Mouse (Mus musculus): ENCODE measurements around the gene Olfr1368. TPM values are rescaled to one million over a fixed set of nuclear protein-coding genes. Genes with fewer than 3 reads are reported as not detected.

Olfr1368 gene
- polyA plus RNA-seq, 1 experiment from 2014 or later, result not detected

DNA sequence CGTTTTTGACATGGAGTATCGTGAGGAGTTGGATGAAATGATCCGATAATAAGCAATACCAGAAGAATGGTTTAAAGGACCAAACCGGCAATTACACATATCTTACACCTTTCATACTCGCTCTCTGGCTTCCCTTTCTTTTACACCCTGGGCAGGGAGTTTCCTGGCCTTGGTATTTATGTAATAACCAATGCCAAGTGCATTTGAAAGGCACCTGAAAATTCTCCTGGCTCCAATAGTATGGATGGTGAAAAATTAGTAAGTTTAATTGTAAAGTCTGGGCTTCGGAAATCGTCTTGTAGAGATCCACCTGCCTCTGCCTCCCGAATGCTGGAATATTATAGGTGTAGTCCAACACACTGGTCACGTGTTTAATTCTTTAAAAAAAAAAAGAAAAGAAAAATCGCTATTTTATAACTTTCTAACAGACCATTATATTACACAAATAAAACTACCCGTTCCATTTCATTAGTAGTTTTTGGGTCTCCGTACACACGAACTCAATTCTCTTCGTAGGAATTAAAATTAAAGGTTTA lies 23.5 kb upstream of the Olfr1368 start:
- 0 out of 2 replicates have a peak overlapping the region, but pooled peaks have one; percentile 57 for H3K27ac ChIP-seq
- no peaks in the 10 kb centered on the region for H3K9me3 ChIP-seq (replicated peaks; ENCODE audit: low read length)
- no peaks in the 10 kb centered on the region for H3K27me3 ChIP-seq (ENCODE audit: insufficient read depth, low read length)
- DNase-seq (ENCODE audit: low spot score) (no peak), ATAC-seq (replicated peaks; ENCODE audit: low FRiP score, low read depth) (no peak)
- WGBS, result 2% methylated on average over 14 of the region's 14 CpGs
- no peak for TF ChIP-seq CTCF (IDR thresholded peaks at IDR 0.05; ENCODE audit: low read depth)
- peak overlapping the region; percentile 5; the same call in 1 of the 2 replicates for H3K9ac ChIP-seq (ENCODE audit: low read depth, low read length)
- H3K4me1 ChIP-seq (replicated peaks; ENCODE audit: insufficient read depth, low read length), result peaks cover 5% of the 10 kb centered on the region; the same call in 1 of the 2 replicates
- H3K4me2 ChIP-seq (ENCODE audit: low read length), result peak overlapping the region; percentile 57
- H3K36me3 ChIP-seq (ENCODE audit: insufficient read depth, low read length), result no peaks in the 10 kb centered on the region
- peak overlapping the region; percentile 51 for H3K4me3 ChIP-seq (replicated peaks; ENCODE audit: low read depth, low read length)

- ATAC-seq (replicated peaks; ENCODE audit: low FRiP score, low read depth) (no peak), DNase-seq (ENCODE audit: low spot score) (peak; percentile 55)
- Histone ChIP-seq H3K27me3 (ENCODE audit: insufficient read depth, low read length) (no peaks in the 10 kb centered on the region), H3K4me1 (replicated peaks; ENCODE audit: insufficient read depth, low read length) (peaks cover 5% of the 10 kb centered on the region; the same call in 1 of the 2 replicates), H3K27ac (peak overlapping the region; percentile 57; the same call in 1 of the 2 replicates), H3K4me2 (ENCODE audit: low read length) (peak overlapping the region; percentile 57), H3K9ac (ENCODE audit: low read depth, low read length) (peak overlapping the region; percentile 5; the same call in 1 of the 2 replicates), H3K36me3 (ENCODE audit: insufficient read depth, low read length) (no peaks in the 10 kb centered on the region), H3K9me3 (replicated peaks; ENCODE audit: low read length) (no peaks in the 10 kb centered on the region), H3K4me3 (replicated peaks; ENCODE audit: low read depth, low read length) (peak overlapping the region; percentile 51)
- 1% methylated on average over 16 of the region's 16 CpGs for WGBS
- TF ChIP-seq CTCF (IDR thresholded peaks at IDR 0.05; ENCODE audit: low read depth), result no peak
Observed at GRCm38 (mm10) chr13:21168371-21169011, 22.8 kb upstream of the Olfr1368 start.

DNA sequence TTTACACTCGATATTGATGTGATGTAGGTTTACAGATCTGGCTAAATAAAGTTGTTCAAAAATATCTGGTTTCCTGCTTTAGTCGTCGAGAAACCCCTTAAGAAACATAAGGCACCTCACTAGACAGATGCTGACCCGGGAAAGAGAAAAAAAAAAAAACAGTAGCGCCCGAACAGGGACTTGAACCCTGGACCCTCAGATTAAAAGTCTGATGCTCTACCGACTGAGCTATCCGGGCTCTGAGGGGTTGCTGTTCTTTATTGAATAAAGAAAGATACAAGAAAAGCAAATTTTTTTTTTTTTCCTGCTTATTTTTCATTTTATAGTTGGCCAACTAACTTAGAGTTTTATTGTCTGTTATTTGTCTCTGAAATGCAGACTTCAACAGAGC lies 22.2 kb upstream of the Olfr1368 start:
- Histone ChIP-seq H3K27ac (no peak overlapping the region), H3K9ac (ENCODE audit: low read depth, low read length) (0 out of 2 replicates have a peak overlapping the region, but pooled peaks have one; percentile 5), H3K9me3 (replicated peaks; ENCODE audit: low read length) (no peaks in the 10 kb centered on the region), H3K36me3 (ENCODE audit: insufficient read depth, low read length) (no peaks in the 10 kb centered on the region), H3K27me3 (ENCODE audit: insufficient read depth, low read length) (no peaks in the 10 kb centered on the region), H3K4me3 (replicated peaks; ENCODE audit: low read depth, low read length) (peak overlapping the region; percentile 51), H3K4me2 (ENCODE audit: low read length) (peak overlapping the region; percentile 57), H3K4me1 (replicated peaks; ENCODE audit: insufficient read depth, low read length) (peaks cover 5% of the 10 kb centered on the region; the same call in 1 of the 2 replicates)
- DNase-seq (ENCODE audit: low spot score) (no peak), ATAC-seq (replicated peaks; ENCODE audit: low FRiP score, low read depth) (no peak; the same call in 1 of the 2 replicates)
- 1% methylated on average over 8 of the region's 8 CpGs for WGBS
- no peak for TF ChIP-seq CTCF (IDR thresholded peaks at IDR 0.05; ENCODE audit: low read depth)

- no peaks in the 10 kb centered on the region for H3K9me3 ChIP-seq (replicated peaks; ENCODE audit: low read length)
- H3K36me3 ChIP-seq (ENCODE audit: insufficient read depth, low read length), result no peaks in the 10 kb centered on the region
- peaks cover 5% of the 10 kb centered on the region; the same call in 1 of the 2 replicates for H3K4me1 ChIP-seq (replicated peaks; ENCODE audit: insufficient read depth, low read length)
- no peak overlapping the region for H3K27ac ChIP-seq
- DNase-seq (ENCODE audit: low spot score), result peak; percentile 86
- peak overlapping the region; percentile 51 for H3K4me3 ChIP-seq (replicated peaks; ENCODE audit: low read depth, low read length)
- no peak for TF ChIP-seq CTCF (IDR thresholded peaks at IDR 0.05; ENCODE audit: low read depth)
- ATAC-seq (replicated peaks; ENCODE audit: low FRiP score, low read depth), result peak; percentile 59
- 0 out of 2 replicates have a peak overlapping the region, but pooled peaks have one; percentile 14 for H3K9ac ChIP-seq (ENCODE audit: low read depth, low read length)
- peak overlapping the region; percentile 57 for H3K4me2 ChIP-seq (ENCODE audit: low read length)
- WGBS, result under 1% methylated on average over 27 of the region's 27 CpGs
- no peaks in the 10 kb centered on the region for H3K27me3 ChIP-seq (ENCODE audit: insufficient read depth, low read length)
Observed at GRCm38 (mm10) chr13:21166936-21167909, 21.6 kb upstream of the Olfr1368 start.

- no peaks in the 10 kb centered on the region for H3K27me3 ChIP-seq (ENCODE audit: insufficient read depth, low read length)
- H3K9me3 ChIP-seq (replicated peaks; ENCODE audit: low read length), result no peaks in the 10 kb centered on the region
- H3K27ac ChIP-seq, result no peak overlapping the region
- no peak overlapping the region for H3K4me3 ChIP-seq (replicated peaks; ENCODE audit: low read depth, low read length)
- H3K4me2 ChIP-seq (ENCODE audit: low read length), result no peak overlapping the region
- H3K36me3 ChIP-seq (ENCODE audit: insufficient read depth, low read length), result no peaks in the 10 kb centered on the region
- WGBS, result 48% methylated on average over 5 of the region's 5 CpGs
- ATAC-seq (replicated peaks; ENCODE audit: low FRiP score, low read depth) (no peak), DNase-seq (ENCODE audit: low spot score) (no peak)
- 0 out of 2 replicates have a peak, but pooled peaks cover 3% of the 10 kb centered on the region for H3K4me1 ChIP-seq (replicated peaks; ENCODE audit: insufficient read depth, low read length)
- TF ChIP-seq CTCF (IDR thresholded peaks at IDR 0.05; ENCODE audit: low read depth), result no peak
- H3K9ac ChIP-seq (ENCODE audit: low read depth, low read length), result no peak overlapping the region
Observed at GRCm38 (mm10) chr13:21162591-21162990, 16.9 kb upstream of the Olfr1368 start.

- 37% methylated on average over 2 of the region's 2 CpGs for WGBS
- Histone ChIP-seq H3K4me2 (ENCODE audit: low read length) (peak overlapping the region; percentile 30; the same call in 1 of the 2 replicates), H3K4me3 (replicated peaks; ENCODE audit: low read depth, low read length) (peak overlapping the region; percentile 62; the same call in 1 of the 2 replicates), H3K27me3 (ENCODE audit: insufficient read depth, low read length) (no peaks in the 10 kb centered on the region), H3K4me1 (replicated peaks; ENCODE audit: insufficient read depth, low read length) (0 out of 2 replicates have a peak, but pooled peaks cover 3% of the 10 kb centered on the region), H3K9ac (ENCODE audit: low read depth, low read length) (no peak overlapping the region), H3K9me3 (replicated peaks; ENCODE audit: low read length) (no peaks in the 10 kb centered on the region), H3K27ac (no peak overlapping the region), H3K36me3 (ENCODE audit: insufficient read depth, low read length) (no peaks in the 10 kb centered on the region)
- DNase-seq (ENCODE audit: low spot score) (no peak), ATAC-seq (replicated peaks; ENCODE audit: low FRiP score, low read depth) (no peak)
- no peak for TF ChIP-seq CTCF (IDR thresholded peaks at IDR 0.05; ENCODE audit: low read depth)
Observed at GRCm38 (mm10) chr13:21161591-21161990, 15.9 kb upstream of the Olfr1368 start.

Data from kidney, postnatal 0 days (tissue).